Mouse (Mus musculus) 3T3-L1 (cell line): ENCODE data around the gene Nrxn1.

ENCODE experiments used
- DNase-seq: peaks from one replicate; pipeline ENCODE4 v3.0.0-alpha.2; 2015; ENCODE audit warnings: low read depth, low spot score

Gene Nrxn1

DNA sequence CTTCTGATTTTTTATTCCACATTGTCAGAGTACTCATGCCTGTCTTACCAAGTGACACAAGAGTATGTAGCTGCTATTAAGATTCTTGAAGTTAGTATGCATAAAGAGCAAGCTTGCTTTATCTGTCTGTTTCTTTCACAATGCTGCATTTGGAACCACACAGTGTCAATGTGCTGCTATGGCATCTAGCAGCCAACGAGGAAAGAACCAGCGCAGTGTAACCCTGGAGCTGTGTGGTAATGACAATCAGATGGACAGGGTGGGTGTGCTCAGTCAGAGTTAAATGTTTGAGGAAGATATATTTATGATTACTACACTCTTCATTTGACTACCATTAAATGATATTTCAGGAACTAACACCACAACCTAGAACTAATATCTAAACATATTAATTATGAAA lies 102.1 kb downstream of the Nrxn1 start:
- DNase-seq = no peak

DNA sequence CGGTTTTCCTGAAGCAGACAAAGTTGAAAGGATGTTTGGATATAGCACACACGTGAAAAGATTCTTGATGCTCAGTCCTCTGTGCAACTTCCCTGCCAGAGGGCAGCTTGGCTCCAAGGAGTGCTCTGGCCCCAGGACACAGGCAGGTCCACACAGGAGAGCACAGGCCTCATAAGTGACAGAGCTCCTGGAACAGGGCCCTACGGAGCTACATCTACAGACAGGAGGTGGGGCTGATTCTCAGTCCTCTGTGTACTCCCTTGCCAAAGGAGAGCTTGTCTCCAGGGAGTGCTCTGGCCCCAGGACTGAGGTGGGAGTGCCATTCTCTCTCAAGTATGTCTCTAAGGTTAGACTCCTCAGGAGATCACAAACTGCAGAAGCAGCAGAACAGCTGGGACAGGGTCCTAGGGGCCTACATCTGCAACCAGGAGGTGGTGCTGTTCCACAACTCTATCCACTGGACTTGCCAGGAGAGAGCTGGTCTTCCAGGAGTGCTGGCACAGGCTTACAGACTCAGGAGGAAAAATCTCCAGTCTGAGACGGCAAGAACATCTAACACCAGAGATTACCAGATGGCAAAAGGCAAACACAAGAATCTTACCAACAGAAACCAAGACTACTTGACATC lies 129.9 kb downstream of the Nrxn1 start:
- no peak for DNase-seq

DNA sequence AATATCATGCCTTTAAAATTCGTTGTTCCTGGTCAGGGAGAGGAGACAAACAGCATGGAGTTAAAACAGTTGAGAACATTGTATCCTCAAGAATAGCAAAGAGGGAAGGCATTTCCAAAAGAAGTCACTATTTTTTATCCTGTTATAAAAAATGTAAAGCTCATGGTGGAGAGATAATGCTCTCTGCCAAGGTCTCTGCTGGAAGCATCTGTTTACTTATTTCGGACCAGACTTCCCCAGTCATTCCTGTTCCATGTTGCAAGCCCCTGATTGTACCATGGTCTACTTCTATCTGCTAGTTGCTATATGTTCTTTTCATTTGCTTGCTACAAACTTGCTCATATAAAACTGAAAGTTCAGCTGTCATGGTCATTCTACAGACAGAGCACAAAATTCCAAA lies 137.7 kb downstream of the Nrxn1 start:
- no peak for DNase-seq

GRCm38 (mm10) chr17:90934929-90935328 lies 157.9 kb downstream of the Nrxn1 start:
- DNase-seq = no peak

DNA sequence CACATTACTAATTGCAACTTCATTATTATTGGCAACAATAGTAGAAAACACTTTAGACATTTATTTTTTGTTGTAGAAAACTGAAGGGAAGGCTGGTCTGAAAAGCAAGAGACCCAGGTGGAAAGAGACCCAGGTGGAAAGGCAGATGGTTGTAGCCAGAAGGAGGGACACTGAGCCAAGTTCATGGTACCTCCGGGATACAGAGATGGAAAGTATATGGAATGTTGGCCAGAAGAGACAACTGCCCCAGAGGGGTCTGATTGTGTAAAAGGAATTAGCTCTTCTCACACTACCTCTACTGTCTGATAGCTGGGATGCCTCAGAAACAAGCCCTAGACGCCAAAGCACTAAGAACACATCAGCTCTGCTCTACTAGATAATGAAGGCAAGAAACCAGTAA lies 179.6 kb downstream of the Nrxn1 start:
- DNase-seq = no peak

DNA sequence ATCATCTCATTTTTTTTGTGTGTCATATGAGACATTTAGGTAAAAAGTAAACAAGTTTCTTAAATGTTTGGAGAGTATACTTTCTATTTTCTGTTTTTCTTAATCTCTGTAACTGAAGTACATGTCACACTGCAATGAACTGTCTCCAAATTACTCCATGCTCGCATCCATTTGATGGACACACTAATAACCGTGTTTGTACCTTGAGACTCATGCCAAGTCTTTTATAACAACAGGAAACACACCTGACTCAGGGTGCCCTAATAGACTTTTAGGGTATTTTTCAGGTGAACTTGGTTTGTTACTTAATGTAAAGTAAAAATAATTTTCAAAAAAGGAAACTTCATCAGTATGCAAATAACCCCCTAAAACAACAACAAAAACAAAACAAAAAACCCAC lies 180.1 kb downstream of the Nrxn1 start:
- DNase-seq = no peak

GRCm38 (mm10) chr17:90912341-90912740 lies 180.5 kb downstream of the Nrxn1 start:
- DNase-seq = no peak

- no peak for DNase-seq
Measured at GRCm38 (mm10) chr17:90906118-90907093, 186.5 kb downstream of the Nrxn1 start.

- no peak for DNase-seq
Measured at GRCm38 (mm10) chr17:90905143-90905542, 187.7 kb downstream of the Nrxn1 start.

DNA sequence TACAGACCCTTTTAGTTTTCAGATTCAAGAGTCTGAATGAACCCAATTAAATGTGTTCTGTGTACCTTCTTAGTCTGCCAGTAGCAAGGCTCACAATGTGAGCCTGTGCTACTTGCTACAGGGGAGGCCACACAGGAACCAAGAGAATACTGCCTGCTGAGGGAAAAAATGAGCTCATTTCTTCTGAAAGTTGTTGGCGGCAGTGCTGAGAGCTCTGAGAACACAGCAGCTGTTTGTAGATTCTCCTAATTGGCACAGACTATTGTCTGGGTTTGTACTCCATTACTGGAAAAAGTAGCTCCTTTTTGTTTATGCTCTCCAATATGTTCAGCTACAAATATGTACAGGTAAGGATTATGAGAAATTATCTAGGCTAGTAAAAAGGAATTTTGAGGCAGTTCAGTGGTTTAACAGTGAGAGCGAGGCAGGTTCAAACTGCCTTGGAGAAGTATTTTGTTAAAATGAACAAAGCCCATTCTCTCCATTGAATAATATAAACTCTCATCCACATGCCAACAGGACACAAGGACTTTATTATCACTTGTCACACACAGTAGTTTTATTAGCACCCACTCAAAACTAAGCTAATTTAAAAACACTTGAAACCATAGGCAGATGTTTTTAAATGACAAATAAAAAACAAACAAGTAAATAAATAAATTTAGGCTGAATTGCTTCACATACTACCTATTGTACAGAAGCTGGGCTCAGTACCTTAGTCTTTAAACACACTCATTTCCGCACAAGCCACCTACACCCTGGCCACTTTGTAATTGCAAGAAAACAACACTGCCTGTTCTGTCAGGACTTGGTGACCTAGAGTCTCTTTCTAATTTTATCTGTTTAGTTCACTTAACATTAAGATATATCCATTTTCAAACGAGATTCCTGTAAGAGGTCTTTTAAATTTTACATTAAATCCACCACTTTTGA lies 200.3 kb downstream of the Nrxn1 start:
- no peak for DNase-seq

- DNase-seq = no peak
Measured at GRCm38 (mm10) chr17:90891711-90892110, 201.2 kb downstream of the Nrxn1 start.

DNA sequence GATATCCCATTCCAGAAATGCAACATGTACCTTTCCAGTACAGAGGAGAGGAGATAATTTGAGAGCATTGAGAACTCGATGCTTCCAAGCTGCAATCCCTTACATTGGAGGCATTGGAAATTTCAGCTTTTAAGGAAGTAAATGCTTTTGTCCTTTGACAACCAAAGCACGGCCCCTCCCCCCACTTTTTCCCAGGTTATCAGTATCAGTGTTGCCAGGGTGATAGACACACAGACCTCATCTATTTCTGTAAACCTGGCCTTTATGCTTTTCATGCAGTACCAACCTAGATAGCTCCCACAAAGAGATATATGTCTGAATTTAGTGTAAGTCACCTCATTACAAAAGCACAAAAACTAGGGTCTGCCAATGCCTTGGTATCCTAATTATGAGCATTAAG lies 235.6 kb downstream of the Nrxn1 start:
- DNase-seq = no peak

DNA sequence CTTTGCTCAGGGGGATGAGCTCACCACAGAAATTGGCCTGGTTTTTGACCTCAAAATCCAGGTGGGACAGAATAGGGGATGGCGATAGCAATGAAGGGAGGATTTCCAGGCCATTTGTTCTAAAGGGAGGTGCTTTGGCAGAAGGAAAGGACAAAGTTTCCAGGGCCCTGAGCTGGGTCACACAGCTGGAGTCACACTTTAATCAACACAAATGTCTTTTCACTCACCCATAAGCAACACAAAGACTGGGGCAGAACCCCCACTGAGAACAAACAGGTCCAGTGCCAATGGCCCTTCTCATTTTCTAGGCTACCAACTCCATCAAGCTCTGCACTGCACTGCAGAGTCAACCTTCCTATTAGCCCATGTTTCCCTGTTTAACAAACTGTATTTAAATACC lies 249.0 kb downstream of the Nrxn1 start:
- DNase-seq = no peak

DNA sequence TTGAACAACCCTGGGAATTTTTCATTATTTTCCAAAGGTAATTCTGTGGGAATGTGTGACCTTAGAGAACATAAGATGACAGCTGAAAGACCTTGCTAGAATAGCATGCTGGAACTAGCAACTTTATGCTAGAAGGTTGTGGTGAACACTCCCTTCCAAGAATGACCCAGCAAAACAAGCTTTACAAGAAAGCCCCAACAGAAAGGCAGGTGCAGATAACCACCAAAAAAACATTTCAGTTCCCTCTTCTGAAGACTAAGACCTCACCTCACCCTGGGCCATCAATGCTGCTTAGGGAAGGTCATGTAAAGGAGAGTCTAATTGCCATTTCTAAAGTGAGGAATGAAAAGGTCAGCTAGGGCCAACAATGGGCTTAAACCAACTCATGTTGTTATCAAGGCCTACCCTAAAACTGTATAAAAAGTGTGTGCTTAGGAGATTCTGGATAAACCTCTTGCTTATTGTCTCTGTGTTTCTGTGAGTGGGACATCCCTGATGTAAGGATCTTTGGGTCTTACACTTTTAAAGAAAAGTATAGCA lies 249.7 kb downstream of the Nrxn1 start:
- no peak for DNase-seq

GRCm38 (mm10) chr17:90837022-90837414 lies 255.9 kb downstream of the Nrxn1 start:
- DNase-seq = no peak

GRCm38 (mm10) chr17:90836154-90837021 lies 256.5 kb downstream of the Nrxn1 start:
- DNase-seq = no peak

DNA sequence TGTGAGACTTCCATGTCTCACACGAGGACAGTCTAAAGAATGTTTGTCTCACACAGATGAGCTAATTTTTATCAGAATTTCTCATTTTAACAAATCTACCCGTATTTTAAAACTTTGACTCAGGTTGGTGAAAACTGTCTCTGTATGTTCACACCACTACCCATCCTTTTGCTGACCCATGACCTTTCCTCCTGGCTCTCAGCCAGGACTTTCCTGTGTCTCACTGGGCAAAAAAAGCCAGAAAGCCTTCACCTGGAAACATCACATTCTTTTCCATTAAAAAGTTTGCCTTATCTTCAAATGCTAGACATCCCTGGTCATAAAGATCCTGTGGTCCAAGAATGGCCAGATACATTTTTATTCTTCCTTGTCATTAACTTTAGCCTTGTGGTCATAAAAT lies 274.5 kb downstream of the Nrxn1 start:
- no peak for DNase-seq

DNA sequence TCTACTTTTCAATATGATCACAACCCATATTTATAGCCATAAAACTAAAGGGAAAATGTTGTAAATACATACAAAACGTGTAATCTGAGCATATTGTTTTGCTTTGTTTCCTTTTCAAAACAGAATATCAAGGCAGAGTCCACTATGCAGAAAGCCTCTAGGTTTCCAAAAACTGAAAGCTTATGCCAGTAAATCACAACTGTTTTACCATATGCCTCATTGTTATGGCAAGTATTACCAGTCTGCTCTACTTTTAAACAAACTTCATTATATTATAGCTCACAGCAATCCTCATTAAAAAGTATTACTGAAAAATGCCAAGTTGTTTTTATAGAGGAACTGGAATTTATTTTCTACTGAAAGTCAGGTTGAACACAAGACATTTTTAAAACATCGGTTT lies 275.0 kb downstream of the Nrxn1 start:
- DNase-seq = no peak

GRCm38 (mm10) chr17:90815306-90815705 lies 277.6 kb downstream of the Nrxn1 start:
- no peak for DNase-seq

DNA sequence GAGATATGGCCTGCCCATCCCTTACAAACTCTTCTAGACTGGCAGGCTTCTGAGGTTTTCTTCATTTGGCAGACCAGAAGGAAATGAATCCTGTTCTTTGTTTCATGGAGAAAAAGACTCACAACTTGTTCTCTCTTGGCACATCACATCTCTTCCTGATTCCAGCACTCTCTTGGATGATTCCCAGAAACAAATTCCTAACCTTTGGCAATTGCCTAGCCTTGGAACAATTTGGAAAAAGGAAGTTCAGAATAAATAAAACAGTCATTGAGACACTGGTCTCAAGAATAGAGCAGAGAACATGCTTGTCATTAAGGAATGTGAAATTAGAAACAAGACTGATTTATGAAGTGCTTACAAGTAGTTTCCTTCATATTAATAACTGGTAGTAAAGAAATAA lies 279.1 kb downstream of the Nrxn1 start:
- no peak for DNase-seq

DNA sequence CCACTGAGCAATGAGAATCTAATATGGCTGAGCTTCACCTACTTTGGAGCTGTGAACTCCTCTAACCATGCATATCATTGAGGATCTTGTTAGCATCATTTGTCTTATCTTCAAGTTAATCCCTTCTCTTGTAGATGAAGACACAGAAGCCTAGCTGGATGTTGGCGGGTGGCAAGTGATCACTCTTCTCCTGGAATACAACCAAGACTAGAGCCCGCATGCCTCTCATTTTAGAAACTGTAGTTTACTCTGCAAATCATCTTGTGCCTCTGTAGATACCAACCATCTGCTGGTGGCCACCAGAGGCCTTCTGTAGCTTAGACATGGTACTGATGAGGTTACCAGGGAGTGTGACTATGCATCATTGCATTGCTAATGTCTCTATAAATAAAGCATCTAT lies 280.4 kb downstream of the Nrxn1 start:
- DNase-seq = no peak
